Mouse (Mus musculus) small intestine, adult 2 months (tissue): ENCODE measurements around the gene Cplx2. TPM values are rescaled to one million over a fixed set of nuclear protein-coding genes. Genes with fewer than 3 reads are reported as not detected.

Source experiments
- H3K27ac ChIP-seq: fragments of 200-500 bp; 2 replicates; pipeline ENCODE4 v1.5.1; 2012; ENCODE audit warnings: low read depth, low read length, control low read depth, inconsistent platforms; ENCODE audit not compliant: insufficient read depth
- H3K27me3 ChIP-seq: fragments of 200-500 bp; 2 replicates; pipeline ENCODE4 v1.6.1; 2012; ENCODE audit warnings: mild to moderate bottlenecking, moderate library complexity, low read length, inconsistent platforms; ENCODE audit not compliant: control insufficient read depth, insufficient read depth
- H3K36me3 ChIP-seq: fragments of 200-500 bp; 2 replicates; pipeline ENCODE4 v1.6.1; 2012; ENCODE audit warnings: mild to moderate bottlenecking, low read length, control low read depth, inconsistent platforms; ENCODE audit not compliant: control insufficient read depth, insufficient read depth
- H3K4me1 ChIP-seq: fragments of 200-500 bp; 2 replicates; pipeline ENCODE4 v1.6.1; 2012; ENCODE audit warnings: low read length, inconsistent platforms, mixed read lengths; ENCODE audit not compliant: control insufficient read depth, insufficient read depth, insufficient read length
- H3K4me3 ChIP-seq: fragments of 200-500 bp; 2 replicates; pipeline ENCODE4 v1.5.1; 2012; ENCODE audit warnings: low read depth, mild to moderate bottlenecking, control low read depth, inconsistent platforms, low read length, moderate library complexity
- CTCF ChIP-seq: fragments of 200-500 bp; IDR thresholded peaks from 2 replicates; pipeline ENCODE4 v1.5.1; 2012; ENCODE audit warnings: low read depth, mild to moderate bottlenecking, control low read depth, inconsistent platforms, low read length, moderate library complexity, mixed read lengths; ENCODE audit not compliant: insufficient replicate concordance, insufficient read length; ENCODE audit errors: extremely low read depth
- POLR2A ChIP-seq: fragments of 200-500 bp; IDR thresholded peaks from 2 replicates; pipeline ENCODE4 v1.6.1; 2012; ENCODE audit warnings: low read depth, mild to moderate bottlenecking, control low read depth, inconsistent platforms, low read length, moderate library complexity
- WGBS: fragments of 180-500 bp; shearing (Covaris S2); methylation state at CpG from one replicate; pipeline ENCODE4 v1.1.7; 2018; 5-methylcytosine and 5-hydroxymethylcytosine counted together
- polyA plus RNA-seq: library from polyadenylated mRNA; depleted of rRNA; stranded (reverse); fragments of >200 nt; gene quantifications from 2 replicates; pipeline ENCODE4 v1.2.3, GENCODE M21; 2012

The Cplx2 gene
- polyA plus RNA-seq, 1 experiment = 5.5 TPM

- Histone ChIP-seq H3K27ac (no peak overlapping the region), H3K4me3 (no peak overlapping the region), H3K36me3 (no peaks in the 10 kb centered on the region), H3K4me1 (no peaks in the 10 kb centered on the region), H3K27me3 (no peaks in the 10 kb centered on the region)
- 97% methylated on average over 1 of the region's 1 CpGs for WGBS
- TF ChIP-seq CTCF (no peak), POLR2A (no peak)
Observed at GRCm38 (mm10) chr13:54328029-54328428, 43.1 kb upstream of the Cplx2 start.

- H3K36me3 ChIP-seq = no peaks in the 10 kb centered on the region
- no peak overlapping the region for H3K4me3 ChIP-seq
- H3K4me1 ChIP-seq = no peaks in the 10 kb centered on the region
- TF ChIP-seq POLR2A (no peak), CTCF (no peak)
- no peak overlapping the region for H3K27ac ChIP-seq
- 85% methylated on average over 8 of the region's 8 CpGs for WGBS
- no peaks in the 10 kb centered on the region for H3K27me3 ChIP-seq
Observed at GRCm38 (mm10) chr13:54328954-54329490, 42.1 kb upstream of the Cplx2 start.

- 77% methylated on average over 22 of the region's 22 CpGs for WGBS
- TF ChIP-seq CTCF = no peak
- TF ChIP-seq POLR2A = no peak
- H3K27me3 ChIP-seq = no peaks in the 10 kb centered on the region
- no peaks in the 10 kb centered on the region for H3K36me3 ChIP-seq
- no peaks in the 10 kb centered on the region; the same call in 1 of the 2 replicates for H3K4me1 ChIP-seq
- H3K4me3 ChIP-seq = no peak overlapping the region
- peak overlapping the region; percentile 17; the same call in 1 of the 2 replicates for H3K27ac ChIP-seq
Observed at GRCm38 (mm10) chr13:54331825-54332675, 39.1 kb upstream of the Cplx2 start.

GRCm38 (mm10) chr13:54332921-54333477, 38.1 kb upstream of the Cplx2 start:
- Histone ChIP-seq H3K27ac (no peak overlapping the region), H3K36me3 (no peaks in the 10 kb centered on the region), H3K4me3 (no peak overlapping the region), H3K4me1 (no peaks in the 10 kb centered on the region; the same call in 1 of the 2 replicates), H3K27me3 (no peaks in the 10 kb centered on the region)
- 75% methylated on average over 8 of the region's 8 CpGs for WGBS
- TF ChIP-seq POLR2A (no peak), CTCF (no peak)

GRCm38 (mm10) chr13:54337058-54337457, 34.1 kb upstream of the Cplx2 start:
- TF ChIP-seq POLR2A (no peak), CTCF (no peak)
- WGBS = 57% methylated on average over 6 of the region's 6 CpGs
- no peaks in the 10 kb centered on the region; the same call in 1 of the 2 replicates for H3K4me1 ChIP-seq

GRCm38 (mm10) chr13:54337541-54337940, 33.6 kb upstream of the Cplx2 start:
- H3K27ac ChIP-seq = no peak overlapping the region
- 41% methylated on average over 7 of the region's 7 CpGs for WGBS
- no peak for TF ChIP-seq CTCF
- no peak for TF ChIP-seq POLR2A
- H3K36me3 ChIP-seq = no peaks in the 10 kb centered on the region
- no peak overlapping the region for H3K4me3 ChIP-seq
- no peaks in the 10 kb centered on the region; the same call in 1 of the 2 replicates for H3K4me1 ChIP-seq
- H3K27me3 ChIP-seq = no peaks in the 10 kb centered on the region

More at GRCm38 (mm10) chr13:54337058-54337457, 34.1 kb upstream of the Cplx2 start:
- no peaks in the 10 kb centered on the region for H3K36me3 ChIP-seq
- no peak overlapping the region for H3K4me3 ChIP-seq
- H3K27me3 ChIP-seq = no peaks in the 10 kb centered on the region
- H3K27ac ChIP-seq = no peak overlapping the region

GRCm38 (mm10) chr13:54338815-54339214, 32.3 kb upstream of the Cplx2 start:
- Histone ChIP-seq H3K27me3 (no peaks in the 10 kb centered on the region), H3K4me3 (no peak overlapping the region), H3K27ac (no peak overlapping the region), H3K36me3 (no peaks in the 10 kb centered on the region), H3K4me1 (no peaks in the 10 kb centered on the region; the same call in 1 of the 2 replicates)
- WGBS = 85% methylated on average over 5 of the region's 5 CpGs
- no peak for TF ChIP-seq POLR2A
- TF ChIP-seq CTCF = no peak
